Mouse (Mus musculus) sigmoid colon, adult 10 weeks (tissue): ENCODE results near the gene Prtn3. TPM values are rescaled to one million over a fixed set of nuclear protein-coding genes. Genes with fewer than 3 reads are reported as not detected.

ENCODE experiments used
- polyA plus RNA-seq: library from polyadenylated mRNA; stranded (reverse); fragments of 350-450 nt; fragmentation: Illumina TruSeq; extraction: RNeasy Lipid Tissue Mini Kit (QIAGEN cat#74804); gene quantifications from one replicate; pipeline ENCODE4 v1.2.3, GENCODE M21; 2014; ENCODE audit warnings: low read depth, low replicate concordance

Gene Prtn3
- not detected for polyA plus RNA-seq

DNA sequence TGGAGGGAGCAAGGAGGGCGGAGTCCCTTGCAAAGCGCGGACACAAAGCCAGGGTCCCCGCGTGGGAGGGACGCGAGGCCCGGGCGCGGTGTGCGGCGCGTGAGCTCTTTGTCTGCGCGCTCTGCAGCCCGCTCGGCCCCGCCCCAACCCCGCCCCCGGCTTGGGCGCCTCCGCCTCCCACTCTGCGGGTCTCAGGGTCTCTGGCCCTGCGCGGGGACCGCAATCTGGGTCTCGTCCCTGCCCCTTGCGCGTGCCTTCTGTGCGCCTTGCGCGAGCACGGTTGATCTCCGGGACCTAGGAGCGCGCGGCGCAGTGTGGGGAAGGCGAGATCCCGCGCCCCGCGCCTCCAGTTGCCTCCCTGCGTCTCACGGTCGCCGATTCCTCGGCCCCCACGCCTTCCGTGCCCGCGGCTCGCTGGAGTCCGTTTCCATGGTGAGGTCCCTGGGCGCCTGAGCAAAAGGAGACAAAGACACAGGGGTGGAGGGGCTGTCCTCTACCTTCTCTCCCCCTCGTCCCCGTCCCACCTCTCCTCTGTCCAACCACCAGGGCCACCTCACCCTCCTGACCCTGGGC is at the start of gene Prtn3, which contains the start of gene Plppr3:
Prtn3 (plus strand) TSS at position 187 of the 573 bp plus-strand sequence.
Plppr3 (minus strand) TSS at position 345 of the 573 bp plus-strand sequence.

DNA sequence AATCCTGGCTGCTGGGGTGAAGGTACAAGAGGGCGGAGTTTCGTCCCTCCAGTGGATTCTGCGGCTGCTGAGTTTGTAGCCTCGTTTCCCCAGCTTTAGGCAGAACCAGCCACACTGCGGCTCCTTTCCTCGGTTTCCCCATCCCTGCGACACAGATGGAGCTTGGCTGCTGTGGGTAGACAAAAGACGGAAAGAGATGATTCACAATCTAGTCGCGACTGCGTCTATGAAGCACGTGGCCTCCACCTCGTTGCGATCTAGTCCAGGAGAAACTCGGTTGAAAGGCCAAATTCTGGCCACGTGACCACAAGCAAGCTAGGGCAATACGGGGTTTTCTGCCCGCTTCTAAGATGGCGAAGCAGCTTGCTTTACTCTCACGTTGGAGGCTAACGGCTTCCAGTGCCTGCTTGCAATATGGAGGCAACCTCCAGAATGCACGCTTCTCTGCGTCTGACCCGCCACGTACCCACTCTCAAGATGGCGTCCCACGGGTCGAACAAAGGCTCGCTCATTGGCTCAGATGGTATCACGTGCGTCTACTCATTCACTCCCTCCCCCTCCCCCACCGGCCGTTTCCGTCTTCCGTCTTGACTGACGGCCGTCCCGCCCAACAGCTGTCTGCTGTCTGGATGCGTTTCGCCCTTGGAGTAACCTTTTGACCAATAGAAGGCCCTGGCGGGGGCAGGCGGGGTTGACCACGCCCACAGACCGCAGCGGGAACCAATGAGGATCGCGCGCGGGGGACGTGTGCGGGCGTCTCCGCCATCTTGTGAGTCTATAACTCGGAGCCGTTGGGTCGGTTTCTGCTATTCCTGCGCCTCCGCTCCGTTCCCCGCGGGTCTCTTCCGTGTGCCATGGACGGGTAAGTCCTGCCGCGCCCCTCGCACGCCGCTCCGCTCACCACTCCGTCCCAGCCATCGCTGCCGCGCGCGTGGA is 20.1 kb upstream of the Prtn3 start, which contains the start of gene Ptbp1:
Ptbp1 (plus strand) TSS at position 568 of the 936 bp plus-strand sequence.

GRCm38 (mm10) chr10:79886054-79886453 is 11.8 kb downstream of the Prtn3 start, which contains the start of gene Elane:
Gene Elane (plus strand): TSS chr10:79886247.

GRCm38 (mm10) chr10:79890670-79891069 is 16.4 kb downstream of the Prtn3 start, which contains the start of gene Cfd:
Gene Cfd (plus strand): TSS chr10:79890853.

GRCm38 (mm10) chr10:79908167-79909091 is 34.2 kb downstream of the Prtn3 start, which contains the start of gene Med16:
Gene Med16 (minus strand): TSS chr10:79908923.

GRCm38 (mm10) chr10:79910556-79910955 is 36.3 kb downstream of the Prtn3 start, which contains the start of gene Gm26602:
Gene Gm26602 (plus strand): TSS chr10:79910856.

GRCm38 (mm10) chr10:79916808-79917531 is 42.7 kb downstream of the Prtn3 start, which contains the start of gene Kiss1r:
Gene Kiss1r (plus strand): TSS chr10:79916971.

DNA sequence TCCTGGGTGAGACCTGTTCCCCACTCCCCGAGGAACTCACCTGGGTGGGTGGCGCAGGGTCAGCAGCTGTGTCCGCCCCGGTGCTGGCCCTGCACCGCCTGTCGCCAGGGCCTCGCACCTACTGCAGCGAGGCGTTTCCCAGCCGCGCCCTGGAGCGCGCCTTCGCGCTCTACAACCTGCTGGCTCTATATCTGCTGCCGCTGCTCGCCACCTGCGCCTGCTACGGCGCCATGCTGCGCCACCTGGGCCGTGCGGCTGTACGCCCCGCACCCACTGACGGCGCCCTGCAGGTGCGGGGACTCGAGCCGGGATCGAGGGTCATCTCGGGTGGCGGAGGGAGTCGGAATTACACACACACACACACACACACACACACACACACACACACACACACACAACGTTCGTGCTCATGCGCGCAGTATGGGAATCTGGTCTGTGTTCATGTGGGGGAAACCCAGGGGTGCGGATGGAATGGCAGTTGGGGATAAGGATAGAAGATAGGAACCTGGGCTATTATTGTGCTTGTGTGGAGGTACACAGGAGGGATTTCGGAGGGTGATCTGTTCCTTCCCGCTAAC is 46.8 kb downstream of the Prtn3 start, which contains the start of gene R3hdm4:
R3hdm4 (minus strand) TSS at position 251 of the 578 bp plus-strand sequence.

GRCm38 (mm10) chr10:79926491-79927323 is 52.4 kb downstream of the Prtn3 start, which contains the start of gene Arid3a:
Gene Arid3a (plus strand): TSS chr10:79927043.

Other genes with a start within 250 kb of the Prtn3 start
- 1.5 TPM for gene Shc2, start 236.6 kb upstream of the Prtn3 start, polyA plus RNA-seq
- gene Odf3l2, start 228.7 kb upstream of the Prtn3 start, polyA plus RNA-seq: not detected
- gene Madcam1, start 209.9 kb upstream of the Prtn3 start, polyA plus RNA-seq: not detected
- gene Tpgs1, start 205.1 kb upstream of the Prtn3 start, polyA plus RNA-seq: not detected
- gene Cdc34, start 192.3 kb upstream of the Prtn3 start, polyA plus RNA-seq: not detected
- gene Gzmm, start 185.5 kb upstream of the Prtn3 start, polyA plus RNA-seq: not detected
- 376 TPM for gene Bsg, start 170.0 kb upstream of the Prtn3 start, polyA plus RNA-seq
- gene Hcn2, start 157.8 kb upstream of the Prtn3 start, polyA plus RNA-seq: 0.22 TPM
- 0.82 TPM for gene Polrmt, start 127.9 kb upstream of the Prtn3 start, polyA plus RNA-seq
- not detected for gene Fgf22, start 119.4 kb upstream of the Prtn3 start, polyA plus RNA-seq
- 0.73 TPM for gene Rnf126, start 107.5 kb upstream of the Prtn3 start, polyA plus RNA-seq
- gene Fstl3, start 97.2 kb upstream of the Prtn3 start, polyA plus RNA-seq: 2.5 TPM
- not detected for gene Prss57, start 83.5 kb upstream of the Prtn3 start, polyA plus RNA-seq
- gene Palm, start 80.9 kb upstream of the Prtn3 start, polyA plus RNA-seq: 0.69 TPM
- gene Misp, start 53.5 kb upstream of the Prtn3 start, polyA plus RNA-seq: 12.8 TPM
- 91.3 TPM for gene Ptbp1, start 20.0 kb upstream of the Prtn3 start, polyA plus RNA-seq
- gene Plppr3, start 158 bp downstream of the Prtn3 start, polyA plus RNA-seq: not detected
- not detected for gene Elane, start 11.8 kb downstream of the Prtn3 start, polyA plus RNA-seq
- gene Cfd, start 16.4 kb downstream of the Prtn3 start, polyA plus RNA-seq: 0.88 TPM
- 0.19 TPM for gene Med16, start 34.4 kb downstream of the Prtn3 start, polyA plus RNA-seq
- gene Gm26602, start 36.4 kb downstream of the Prtn3 start, polyA plus RNA-seq: not detected
- gene Kiss1r, start 42.5 kb downstream of the Prtn3 start, polyA plus RNA-seq: 0.35 TPM
- gene R3hdm4, start 46.7 kb downstream of the Prtn3 start, polyA plus RNA-seq: 21.3 TPM
- gene Arid3a, start 52.6 kb downstream of the Prtn3 start, polyA plus RNA-seq: 2.5 TPM
- gene Wdr18, start 85.7 kb downstream of the Prtn3 start, polyA plus RNA-seq: 0.79 TPM
- not detected for gene Grin3b, start 96.2 kb downstream of the Prtn3 start, polyA plus RNA-seq
- 0.22 TPM for gene Tmem259, start 109.9 kb downstream of the Prtn3 start, polyA plus RNA-seq
- gene Cnn2, start 114.1 kb downstream of the Prtn3 start, polyA plus RNA-seq: 4.2 TPM
- gene Abca7, start 122.0 kb downstream of the Prtn3 start, polyA plus RNA-seq: 0.41 TPM
- not detected for gene Arhgap45, start 142.2 kb downstream of the Prtn3 start, polyA plus RNA-seq
- 0.63 TPM for gene Polr2e, start 165.3 kb downstream of the Prtn3 start, polyA plus RNA-seq
- 21.4 TPM for gene Gpx4, start 172.7 kb downstream of the Prtn3 start, polyA plus RNA-seq
- 1.6 TPM for gene Sbno2, start 231.1 kb downstream of the Prtn3 start, polyA plus RNA-seq
- gene Stk11, start 241.3 kb downstream of the Prtn3 start, polyA plus RNA-seq: 6.7 TPM